Mouse (Mus musculus): ENCODE data around the gene Upf2.

GRCm38 (mm10) chr2:5941861-5942415 lies 9.3 kb upstream of the Upf2 start:
- TF ChIP-seq POLR2A (IDR thresholded peaks at IDR 0.05; ENCODE audit: low read depth, low read length) (no peak), CTCF (IDR thresholded peaks at IDR 0.05; ENCODE audit: extremely low read depth, insufficient read length, insufficient replicate concordance, low read depth, low read length) (no peak)

All from small intestine, adult 2 months (tissue).